ENCODE assay signal across 12 mouse cellular contexts in genomic region chr13:73262336-73263127, GRCm38 (mm10). TPM values are rescaled to one million over a fixed set of nuclear protein-coding genes. Genes with fewer than 3 reads are reported as not detected.
DNase-seq lines count a peak whose midpoint lies in the region; ATAC-seq and TF ChIP-seq lines count a peak whose summit lies in the region.
"Had no signal": no experiment of that assay in that cellular context is flagged by ENCODE, and none has a peak within 500 bp of the region (broad histone marks: within the 10 kb centered on the region; RNA-seq: fewer than 3 reads in every experiment).

No protein-coding gene starts in this region.

- H3K4me2 ChIP-seq in heart, embryonic 12.5 days = peak overlapping the region; percentile 77
- H3K4me2 ChIP-seq in forebrain, postnatal 0 days (ENCODE audit: low read depth) = peak overlapping the region; percentile 19; the same call in 1 of the 2 replicates
- peak overlapping the region; percentile 48 for H3K4me2 ChIP-seq in liver, postnatal 0 days (ENCODE audit: low read depth, low read length)

- TF ChIP-seq POLR2A in ES-Bruce4 (IDR thresholded peaks at IDR 0.05; ENCODE audit: insufficient read depth, low read length) = no peak

- ATAC-seq in heart, embryonic 12.5 days (ENCODE audit: insufficient number of reproducible peaks, low FRiP score) = no peak
- no peak for ATAC-seq in forebrain, postnatal 0 days
- no peak for ATAC-seq in liver, postnatal 0 days

- H3K4me3 ChIP-seq in heart, embryonic 12.5 days = peak overlapping the region; percentile 71
- peak overlapping the region; percentile 17; the same call in 1 of the 2 replicates for H3K4me3 ChIP-seq in ES-Bruce4 (ENCODE audit: low read depth, low read length)
- H3K4me3 ChIP-seq in forebrain, postnatal 0 days (ENCODE audit: low read depth, low read length) = no peak overlapping the region
- H3K4me3 ChIP-seq in liver, postnatal 0 days (ENCODE audit: low read depth, low read length) = 0 out of 2 replicates have a peak overlapping the region, but pooled peaks have one; percentile 6
- H3K4me3 ChIP-seq: erythroblast, embryonic 14.5 days had no signal

- no peak for TF ChIP-seq EP300 in ES-Bruce4 (IDR thresholded peaks at IDR 0.05; ENCODE audit: insufficient read depth, low read depth, low read length)
- no peak for TF ChIP-seq EP300 in liver, postnatal 0 days (IDR thresholded peaks at IDR 0.05; ENCODE audit: low read depth)

- H3K27ac ChIP-seq in heart, embryonic 12.5 days (ENCODE audit: poor library complexity, severe bottlenecking) = peak overlapping the region; percentile 93
- H3K27ac ChIP-seq in ES-Bruce4 (ENCODE audit: insufficient read depth, low read length) = no peak overlapping the region
- no peak overlapping the region for H3K27ac ChIP-seq in forebrain, postnatal 0 days (ENCODE audit: low read depth, low read length)
- H3K27ac ChIP-seq in liver, postnatal 0 days (ENCODE audit: low read depth) = no peak overlapping the region

- 3% methylated on average over 24 of the region's 24 CpGs for WGBS in heart, embryonic 12.5 days
- WGBS in forebrain, postnatal 0 days = 2% methylated on average over 24 of the region's 24 CpGs
- 3% methylated on average over 24 of the region's 24 CpGs for WGBS in liver, postnatal 0 days (ENCODE audit: insufficient replicate concordance)

- TF ChIP-seq CTCF in ES-Bruce4 (IDR thresholded peaks at IDR 0.05; ENCODE audit: low read depth, low read length) = no peak
- TF ChIP-seq CTCF in forebrain, postnatal 0 days (IDR thresholded peaks at IDR 0.05; ENCODE audit: low read depth) = no peak
- TF ChIP-seq CTCF in liver, postnatal 0 days (IDR thresholded peaks at IDR 0.05; ENCODE audit: low read depth) = no peak

- peak overlapping the region; percentile 89 for H3K9ac ChIP-seq in heart, embryonic 12.5 days
- no peak overlapping the region for H3K9ac ChIP-seq in ES-Bruce4 (ENCODE audit: low read depth, poor library complexity, severe bottlenecking)
- no peak overlapping the region for H3K9ac ChIP-seq in forebrain, postnatal 0 days
- no peak overlapping the region for H3K9ac ChIP-seq in liver, postnatal 0 days (replicated peaks)

- H3K9me3 ChIP-seq in heart, embryonic 12.5 days (replicated peaks) = no peaks in the 10 kb centered on the region
- H3K9me3 ChIP-seq in ES-Bruce4 (replicated peaks; ENCODE audit: control insufficient read depth, insufficient read depth, low read length, poor library complexity, severe bottlenecking) = no peaks in the 10 kb centered on the region
- no peaks in the 10 kb centered on the region for H3K9me3 ChIP-seq in forebrain, postnatal 0 days (ENCODE audit: low read length)
- no peaks in the 10 kb centered on the region for H3K9me3 ChIP-seq in liver, postnatal 0 days (ENCODE audit: low read length)

- intact Hi-C loops in heart, postnatal 10 days (cut with DNase I) = loop anchor here (5.0 kb wide), 2 partner anchors 50 to 95 kb away; no protein-coding TSS in a partner anchor

- H3K4me1 ChIP-seq in heart, embryonic 12.5 days (replicated peaks) = peaks cover 53% of the 10 kb centered on the region
- H3K4me1 ChIP-seq in ES-Bruce4 (ENCODE audit: control insufficient read depth, insufficient read depth, low read length) = peaks cover 4% of the 10 kb centered on the region
- 0 out of 2 replicates have a peak, but pooled peaks cover 6% of the 10 kb centered on the region for H3K4me1 ChIP-seq in forebrain, postnatal 0 days (ENCODE audit: insufficient read depth)
- H3K4me1 ChIP-seq in liver, postnatal 0 days (ENCODE audit: insufficient read depth) = 0 out of 2 replicates have a peak, but pooled peaks cover 2% of the 10 kb centered on the region

- peaks cover 11% of the 10 kb centered on the region; the same call in 1 of the 2 replicates for H3K36me3 ChIP-seq in heart, embryonic 12.5 days
- H3K36me3 ChIP-seq in ES-Bruce4 (ENCODE audit: control insufficient read depth, insufficient read depth, low read length, poor library complexity, severe bottlenecking) = no peaks in the 10 kb centered on the region
- no peaks in the 10 kb centered on the region for H3K36me3 ChIP-seq in forebrain, postnatal 0 days (ENCODE audit: insufficient read depth)
- H3K36me3 ChIP-seq in liver, postnatal 0 days (replicated peaks; ENCODE audit: insufficient read depth, low read length) = no peaks in the 10 kb centered on the region

- no peak for DNase-seq in heart, postnatal 10 days
- DNase-seq in forebrain, postnatal 0 days = no peak
- DNase-seq in liver, postnatal 0 days = no peak
- no peak for DNase-seq in cerebellum, adult 18-20 months
- no peak for DNase-seq in yolk sac, embryonic 10.5 days (ENCODE audit: low spot score)
- DNase-seq in kidney, adult 18-20 months = no peak
- DNase-seq: adrenal gland, postnatal 36 days had no signal

- H3K27me3 ChIP-seq in heart, embryonic 12.5 days (replicated peaks) = peaks cover 91% of the 10 kb centered on the region
- peaks cover 24% of the 10 kb centered on the region for H3K27me3 ChIP-seq in ES-Bruce4 (ENCODE audit: control insufficient read depth, insufficient read depth, low read length, poor library complexity, severe bottlenecking)
- peaks cover 94% of the 10 kb centered on the region for H3K27me3 ChIP-seq in forebrain, postnatal 0 days (ENCODE audit: insufficient read depth, low read length)
- peaks cover 94% of the 10 kb centered on the region for H3K27me3 ChIP-seq in liver, postnatal 0 days (ENCODE audit: insufficient read depth, low read length)

RNA-seq across cellular contexts. Expression of gene Irx4, which starts 2.3 kb away (rescaled TPM):
- polyA plus RNA-seq in heart, embryonic 12.5 days (2016; fragmentation: Nextera tagmentation; extraction: Ambion mirVana) = 62.4 and 65.9 TPM in 2 replicates
- total RNA-seq in heart, postnatal 10 days (2021) = 10 to 100 TPM; 27.6 to 49.8 TPM
- 0.49 and 0.65 TPM in 2 replicates for polyA plus RNA-seq in ES-Bruce4 (2011; ENCODE audit: insufficient read depth, insufficient read length, low read depth, missing spikeins)
- total RNA-seq in forebrain, postnatal 0 days (2014; rRNA removed) = not detected in 2 replicates
- polyA plus RNA-seq in forebrain, postnatal 0 days (2015; fragmentation: Nextera tagmentation; extraction: Ambion mirVana) = not detected in 2 replicates
- polyA plus RNA-seq in liver, postnatal 0 days (2015; fragmentation: Nextera tagmentation; extraction: Ambion mirVana) = not detected in 2 replicates
- total RNA-seq: adrenal gland, postnatal 36 days; layer of hippocampus, adult 8-10 months; megakaryocyte, adult 5-6 weeks had no signal
- polyA plus RNA-seq: erythroblast, embryonic 14.5 days had no signal

Comparison
In these comparisons a context has a peak if more than half of its experiments do, and no peak if none do; other contexts are left out.
1. H3K4me2 ChIP-seq: peak in every context shown above with its lines; median percentile 77 in heart, embryonic 12.5 days; 48 in liver, postnatal 0 days; 19 in forebrain, postnatal 0 days.
2. RNA of gene Irx4, which starts 2.3 kb away (polyA plus RNA-seq): 62.4 to 65.9 TPM in heart, embryonic 12.5 days; 0.49 to 0.65 TPM in ES-Bruce4, not detected in liver, postnatal 0 days and not detected in forebrain, postnatal 0 days; every median in the first group is over 10 times any median in the second.